ENCODE assay signal across 7 mouse cellular contexts in genomic region chr17:48409380-48410298, GRCm38 (mm10). TPM values are rescaled to one million over a fixed set of nuclear protein-coding genes. Genes with fewer than 3 reads are reported as not detected.
DNase-seq lines count a peak whose midpoint lies in the region; ATAC-seq lines count a peak whose summit lies in the region.

Gene Nfya, minus strand, starts transcription at chr17:48409906.
Gene Oard1, plus strand, starts transcription at chr17:48410014.

- no peaks in the 10 kb centered on the region for H3K27me3 ChIP-seq in embryonic facial prominence, embryonic 12.5 days
- H3K27me3 ChIP-seq in limb, embryonic 11.5 days (ENCODE audit: control insufficient read depth, insufficient read depth, low read length): no peaks in the 10 kb centered on the region
- no peaks in the 10 kb centered on the region for H3K27me3 ChIP-seq in midbrain, embryonic 14.5 days (ENCODE audit: control insufficient read depth, insufficient read depth, low read length)

- H3K36me3 ChIP-seq in embryonic facial prominence, embryonic 12.5 days: peaks cover 22% of the 10 kb centered on the region
- H3K36me3 ChIP-seq in limb, embryonic 11.5 days (ENCODE audit: control insufficient read depth, insufficient read depth, low read length): peaks cover 2% of the 10 kb centered on the region; the same call in 1 of the 2 replicates
- peaks cover 10% of the 10 kb centered on the region for H3K36me3 ChIP-seq in midbrain, embryonic 14.5 days (ENCODE audit: control insufficient read depth, insufficient read depth, low read length)

- peak within 1 kb of the TSS; percentile 93 for H3K9ac ChIP-seq in embryonic facial prominence, embryonic 12.5 days
- peak within 1 kb of the TSS; percentile 99 for H3K9ac ChIP-seq in limb, embryonic 11.5 days (ENCODE audit: low read length)
- peak within 1 kb of the TSS; percentile 96 for H3K9ac ChIP-seq in midbrain, embryonic 14.5 days (replicated peaks; ENCODE audit: low read length)

- peak; percentile 99 for DNase-seq in adrenal gland, postnatal 25 days
- DNase-seq in heart, adult 11 months: peak; percentile 100
- DNase-seq in kidney, adult 18-20 months: peak; percentile 100
- peak; percentile 99 for DNase-seq in limb, embryonic 11.5 days (ENCODE audit: low spot score)
- DNase-seq in midbrain, embryonic 14.5 days: peak; percentile 100
- peak; percentile 100 for DNase-seq in spleen, adult 18-20 months

- peaks cover 15% of the 10 kb centered on the region for H3K4me1 ChIP-seq in embryonic facial prominence, embryonic 12.5 days
- H3K4me1 ChIP-seq in limb, embryonic 11.5 days (ENCODE audit: control insufficient read depth, insufficient read depth, low read length): peaks cover 16% of the 10 kb centered on the region
- peaks cover 22% of the 10 kb centered on the region for H3K4me1 ChIP-seq in midbrain, embryonic 14.5 days (ENCODE audit: control insufficient read depth, insufficient read depth, low read length)

- peak within 1 kb of the TSS; percentile 76 for H3K4me2 ChIP-seq in embryonic facial prominence, embryonic 12.5 days (replicated peaks)
- peak within 1 kb of the TSS; percentile 82 for H3K4me2 ChIP-seq in limb, embryonic 11.5 days (ENCODE audit: low read depth, severe bottlenecking)
- H3K4me2 ChIP-seq in midbrain, embryonic 14.5 days (ENCODE audit: low read length): peak within 1 kb of the TSS; percentile 80

- H3K9me3 ChIP-seq in embryonic facial prominence, embryonic 12.5 days: no peaks in the 10 kb centered on the region
- H3K9me3 ChIP-seq in limb, embryonic 11.5 days (ENCODE audit: control insufficient read depth, low read length): no peaks in the 10 kb centered on the region
- no peaks in the 10 kb centered on the region for H3K9me3 ChIP-seq in midbrain, embryonic 14.5 days (ENCODE audit: control insufficient read depth, low read length)

- peak within 1 kb of the TSS; percentile 100 for H3K27ac ChIP-seq in embryonic facial prominence, embryonic 12.5 days
- peak within 1 kb of the TSS; percentile 100 for H3K27ac ChIP-seq in limb, embryonic 11.5 days (replicated peaks; ENCODE audit: low read depth, low read length)
- peak within 1 kb of the TSS; percentile 100 for H3K27ac ChIP-seq in midbrain, embryonic 14.5 days (replicated peaks; ENCODE audit: low read depth, low read length)

- ATAC-seq in embryonic facial prominence, embryonic 12.5 days (ENCODE audit: insufficient number of reproducible peaks, insufficient read depth, low FRiP score, low TSS enrichment): peak; percentile 97
- peak; percentile 97 for ATAC-seq in limb, embryonic 11.5 days (ENCODE audit: insufficient number of reproducible peaks, low FRiP score, low TSS enrichment, low read depth)
- peak; percentile 96 for ATAC-seq in midbrain, embryonic 14.5 days (ENCODE audit: low FRiP score, low TSS enrichment)

- WGBS in embryonic facial prominence, embryonic 12.5 days: under 1% methylated on average over 84 of the region's 84 CpGs
- WGBS in limb, embryonic 11.5 days: under 1% methylated on average over 82 of the region's 84 CpGs
- WGBS in midbrain, embryonic 14.5 days: under 1% methylated on average over 84 of the region's 84 CpGs

- peak within 1 kb of the TSS; percentile 79 for H3K4me3 ChIP-seq in embryonic facial prominence, embryonic 12.5 days
- H3K4me3 ChIP-seq in limb, embryonic 11.5 days (ENCODE audit: low read depth, low read length): peak within 1 kb of the TSS; percentile 89
- H3K4me3 ChIP-seq in midbrain, embryonic 14.5 days (replicated peaks; ENCODE audit: low read depth, low read length): peak within 1 kb of the TSS; percentile 85

RNA-seq across cellular contexts. Expression of gene Nfya, which starts in this region (rescaled TPM):
- total RNA-seq in adrenal gland, postnatal 25 days (2021): 36.6 and 39.2 TPM in 2 replicates
- polyA plus RNA-seq in embryonic facial prominence, embryonic 12.5 days (2016; fragmentation: Nextera tagmentation; extraction: Ambion mirVana): 19.6 and 19.9 TPM in 2 replicates
- 30.5 and 31.2 TPM in 2 replicates for polyA plus RNA-seq in limb, embryonic 11.5 days (2014; fragmentation: Nextera tagmentation; extraction: Ambion mirVana)
- polyA plus RNA-seq in midbrain, embryonic 14.5 days (2014; fragmentation: Nextera tagmentation; extraction: Ambion mirVana): 14.2 and 16.5 TPM in 2 replicates

RNA-seq across cellular contexts. Expression of gene Oard1, which starts in this region (rescaled TPM):
- 21.5 and 31.2 TPM in 2 replicates for total RNA-seq in adrenal gland, postnatal 25 days (2021)
- 57.1 and 64.0 TPM in 2 replicates for polyA plus RNA-seq in embryonic facial prominence, embryonic 12.5 days (2016; fragmentation: Nextera tagmentation; extraction: Ambion mirVana)
- polyA plus RNA-seq in limb, embryonic 11.5 days (2014; fragmentation: Nextera tagmentation; extraction: Ambion mirVana): 71.6 and 75.0 TPM in 2 replicates
- polyA plus RNA-seq in midbrain, embryonic 14.5 days (2014; fragmentation: Nextera tagmentation; extraction: Ambion mirVana): 41.9 and 49.2 TPM in 2 replicates

Comparison
In these comparisons a context has a peak if more than half of its experiments do, and no peak if none do; other contexts are left out.
1. Peak in every context shown above with its lines: DNase-seq, ATAC-seq, H3K4me3 ChIP-seq and H3K27ac ChIP-seq.